Mouse (Mus musculus) effector memory CD4-positive, alpha-beta T cell, adult 7 months (primary cell): ENCODE data around the gene Smr2. TPM values are rescaled to one million over a fixed set of nuclear protein-coding genes. Genes with fewer than 3 reads are reported as not detected.

Experiments used
- polyA plus RNA-seq: library from polyadenylated mRNA; unstranded; fragments of 100-300 nt; shearing (Covaris generic); gene quantifications from one replicate; pipeline ENCODE4 v1.2.1, GENCODE M21; 2017

Gene Smr2
- not detected for polyA plus RNA-seq

DNA sequence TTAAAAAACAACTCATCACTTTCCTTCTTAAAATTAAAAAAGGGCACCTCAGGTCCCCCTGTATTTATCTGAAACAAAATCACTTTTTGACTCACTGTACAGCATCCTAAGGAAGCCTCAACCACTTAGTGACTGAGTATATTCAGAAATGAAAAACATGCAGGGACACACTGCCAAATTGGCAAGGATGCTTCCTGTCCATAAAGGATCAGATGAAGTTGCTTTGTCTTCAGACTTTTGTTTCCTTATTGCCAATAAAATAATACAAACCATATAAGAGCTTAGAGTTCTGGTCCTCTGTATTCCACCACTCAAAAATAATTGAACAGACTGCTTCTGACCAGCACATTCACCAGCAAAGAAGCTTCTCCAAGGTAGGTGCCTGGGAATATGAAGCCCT, at the start of gene Smr2:
Gene Smr2, plus strand, starts transcription at position 301 of the 400 bp plus-strand sequence.

DNA sequence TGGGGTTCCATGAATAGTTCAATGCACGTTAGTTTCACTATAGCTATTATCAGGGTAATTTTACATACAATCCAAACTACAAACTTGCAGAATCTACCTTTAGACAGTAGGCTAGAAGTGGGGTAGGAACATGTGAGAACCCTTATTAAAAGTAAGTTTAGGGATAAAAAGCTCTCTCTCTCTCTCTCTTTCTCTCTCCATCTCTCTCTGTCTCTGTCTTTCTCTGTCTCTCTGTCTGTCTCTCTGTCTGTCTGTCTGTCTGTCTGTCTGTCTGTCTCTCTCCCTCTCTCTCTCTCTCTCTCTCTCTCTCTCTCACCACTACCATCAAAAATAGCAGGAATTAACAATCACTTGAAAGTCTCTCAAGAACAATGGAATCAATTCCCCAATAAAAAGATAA, 25.1 kb downstream of the Smr2 start, which contains the start of gene Gm11116:
Gene Gm11116, minus strand, starts transcription at position 101 of the 400 bp plus-strand sequence.

DNA sequence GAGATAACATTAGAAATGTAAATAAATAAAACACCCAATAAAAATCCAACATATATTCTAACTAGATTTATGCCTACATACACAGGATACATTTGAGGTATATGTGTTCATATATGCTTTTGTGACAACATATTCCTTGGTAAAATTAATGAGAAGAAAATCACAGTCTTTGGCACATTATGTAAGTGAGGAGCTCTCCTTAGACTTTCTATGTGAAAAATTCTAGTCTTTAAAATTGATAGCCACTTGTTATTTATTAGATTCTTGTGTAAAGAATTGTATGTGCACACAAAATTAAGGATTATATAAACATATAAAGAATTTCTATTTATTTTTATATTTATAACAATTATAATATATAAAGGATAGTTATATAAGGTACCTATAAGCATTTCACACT, 67.6 kb downstream of the Smr2 start, which contains the start of gene Gm11115:
Gene Gm11115, minus strand, starts transcription at position 101 of the 400 bp plus-strand sequence.

Other genes starting within 250 kb of the Smr2 start
- gene Odam, start 201.5 kb upstream of the Smr2 start, polyA plus RNA-seq = not detected
- gene Csn3, start 161.0 kb upstream of the Smr2 start, polyA plus RNA-seq = not detected
- not detected for gene 2310003L06Rik, start 117.1 kb upstream of the Smr2 start, polyA plus RNA-seq
- gene Gm28434, start 117.0 kb upstream of the Smr2 start, polyA plus RNA-seq = not detected
- gene Cabs1, start 107.1 kb upstream of the Smr2 start, polyA plus RNA-seq = not detected
- not detected for gene Smr3a, start 84.0 kb upstream of the Smr2 start, polyA plus RNA-seq
- not detected for gene Gm11116, start 25.0 kb downstream of the Smr2 start, polyA plus RNA-seq
- not detected for gene Gm11115, start 67.5 kb downstream of the Smr2 start, polyA plus RNA-seq
- gene Gm7714, start 182.4 kb downstream of the Smr2 start, polyA plus RNA-seq = not detected
- gene Prol1, start 230.8 kb downstream of the Smr2 start, polyA plus RNA-seq = not detected